Mouse (Mus musculus) heart, adult 2 months (tissue): ENCODE data around the gene Olfr1076. TPM values are rescaled to one million over a fixed set of nuclear protein-coding genes. Genes with fewer than 3 reads are reported as not detected.

Experiments
- polyA plus RNA-seq: library from polyadenylated mRNA; depleted of rRNA; stranded (reverse); fragments of >200 nt; gene quantifications from 2 replicates; pipeline ENCODE4 v1.2.3, GENCODE M21; 2012; rRNA removed
- total RNA-seq, 2 experiments: library from RNA; stranded (reverse); gene quantifications; 2 replicates each; pipeline ENCODE4 v1.2.3; 2021

Olfr1076 gene
- total and polyA plus RNA-seq, 3 experiments, result not detected

Other genes with a start within 250 kb of the Olfr1076 start
- not detected for gene Olfr1051, start 229.4 kb upstream of the Olfr1076 start, total RNA-seq
- gene Olfr1051, start 229.4 kb upstream of the Olfr1076 start, polyA plus RNA-seq, result not detected in 2 replicates
- gene Olfr1052, start 216.0 kb upstream of the Olfr1076 start, total RNA-seq, result not detected
- not detected in 2 replicates for gene Olfr1052, start 216.0 kb upstream of the Olfr1076 start, polyA plus RNA-seq
- not detected for gene Olfr1053, start 193.2 kb upstream of the Olfr1076 start, total RNA-seq
- gene Olfr1053, start 193.2 kb upstream of the Olfr1076 start, polyA plus RNA-seq, result not detected in 2 replicates
- not detected for gene Olfr1054, start 173.0 kb upstream of the Olfr1076 start, total RNA-seq
- gene Olfr1054, start 173.0 kb upstream of the Olfr1076 start, polyA plus RNA-seq, result not detected in 2 replicates
- not detected for gene Olfr1055, start 158.2 kb upstream of the Olfr1076 start, total RNA-seq
- not detected in 2 replicates for gene Olfr1055, start 158.2 kb upstream of the Olfr1076 start, polyA plus RNA-seq
- not detected for gene Olfr1056, start 146.0 kb upstream of the Olfr1076 start, total RNA-seq
- not detected in 2 replicates for gene Olfr1056, start 146.0 kb upstream of the Olfr1076 start, polyA plus RNA-seq
- gene Olfr1057, start 130.1 kb upstream of the Olfr1076 start, total RNA-seq, result not detected
- gene Olfr1057, start 130.1 kb upstream of the Olfr1076 start, polyA plus RNA-seq, result not detected in 2 replicates
- not detected for gene Olfr1058, start 119.9 kb upstream of the Olfr1076 start, total RNA-seq
- gene Olfr1058, start 119.9 kb upstream of the Olfr1076 start, polyA plus RNA-seq, result not detected in 2 replicates
- not detected for gene Olfr1061, start 94.4 kb upstream of the Olfr1076 start, total RNA-seq
- not detected in 2 replicates for gene Olfr1061, start 94.4 kb upstream of the Olfr1076 start, polyA plus RNA-seq
- gene Olfr1062, start 81.7 kb upstream of the Olfr1076 start, total RNA-seq, result not detected
- gene Olfr1062, start 81.7 kb upstream of the Olfr1076 start, polyA plus RNA-seq, result not detected in 2 replicates
- gene Olfr1065, start 57.9 kb upstream of the Olfr1076 start, total RNA-seq, result not detected
- gene Olfr1065, start 57.9 kb upstream of the Olfr1076 start, polyA plus RNA-seq, result not detected in 2 replicates
- gene Olfr1066, start 52.2 kb upstream of the Olfr1076 start, total RNA-seq, result not detected
- gene Olfr1066, start 52.2 kb upstream of the Olfr1076 start, polyA plus RNA-seq, result not detected in 2 replicates
- not detected for gene Olfr228, start 21.1 kb upstream of the Olfr1076 start, total RNA-seq
- not detected in 2 replicates for gene Olfr228, start 21.1 kb upstream of the Olfr1076 start, polyA plus RNA-seq
- not detected for gene Olfr1079, start 34.0 kb downstream of the Olfr1076 start, total RNA-seq
- gene Olfr1079, start 34.0 kb downstream of the Olfr1076 start, polyA plus RNA-seq, result not detected in 2 replicates
- gene Olfr1080, start 49.8 kb downstream of the Olfr1076 start, total RNA-seq, result not detected
- not detected in 2 replicates for gene Olfr1080, start 49.8 kb downstream of the Olfr1076 start, polyA plus RNA-seq
- not detected for gene Olfr1082, start 90.5 kb downstream of the Olfr1076 start, total RNA-seq
- gene Olfr1082, start 90.5 kb downstream of the Olfr1076 start, polyA plus RNA-seq, result not detected in 2 replicates
- gene Olfr1084, start 131.3 kb downstream of the Olfr1076 start, total RNA-seq, result not detected
- gene Olfr1084, start 131.3 kb downstream of the Olfr1076 start, polyA plus RNA-seq, result not detected in 2 replicates
- not detected for gene Olfr1085, start 153.6 kb downstream of the Olfr1076 start, total RNA-seq
- gene Olfr1085, start 153.6 kb downstream of the Olfr1076 start, polyA plus RNA-seq, result not detected in 2 replicates
- gene Olfr1086, start 171.6 kb downstream of the Olfr1076 start, total RNA-seq, result not detected
- gene Olfr1086, start 171.6 kb downstream of the Olfr1076 start, polyA plus RNA-seq, result not detected in 2 replicates
- not detected for gene Olfr1087, start 189.9 kb downstream of the Olfr1076 start, total RNA-seq
- not detected in 2 replicates for gene Olfr1087, start 189.9 kb downstream of the Olfr1076 start, polyA plus RNA-seq
- gene Olfr1089, start 225.2 kb downstream of the Olfr1076 start, total RNA-seq, result not detected
- not detected in 2 replicates for gene Olfr1089, start 225.2 kb downstream of the Olfr1076 start, polyA plus RNA-seq